Mouse (Mus musculus) embryo, embryonic 11.5 days (tissue): ENCODE measurements around the gene Slc25a21.
A peak's percentile ranks its signal among the peaks of the same experiment; 100 is the strongest.

Experiments
- DNase-seq: peaks from one replicate; pipeline ENCODE4 v3.0.0-alpha.2; 2012; ENCODE audit warnings: low read depth, low spot score

Gene Slc25a21

DNA sequence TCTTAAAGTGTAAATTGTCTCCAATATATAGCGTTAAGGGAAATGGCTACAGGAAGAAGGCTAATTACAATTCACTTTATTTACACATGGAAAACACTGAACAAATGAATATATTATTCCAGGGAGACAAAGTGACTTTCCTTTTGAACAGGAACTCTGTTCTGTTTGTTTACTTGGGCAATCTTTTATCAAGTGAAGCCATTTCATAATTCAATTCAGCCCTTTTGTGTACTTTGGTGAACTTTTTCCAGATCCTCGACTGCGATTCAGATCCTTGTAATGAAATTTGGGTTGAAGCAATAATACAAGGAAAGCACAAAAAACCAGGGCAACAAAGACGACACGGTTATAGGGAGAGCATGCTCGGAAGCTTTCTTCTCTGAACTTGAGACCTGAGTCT, 423.3 kb downstream of the Slc25a21 start:
- DNase-seq, result no peak

DNA sequence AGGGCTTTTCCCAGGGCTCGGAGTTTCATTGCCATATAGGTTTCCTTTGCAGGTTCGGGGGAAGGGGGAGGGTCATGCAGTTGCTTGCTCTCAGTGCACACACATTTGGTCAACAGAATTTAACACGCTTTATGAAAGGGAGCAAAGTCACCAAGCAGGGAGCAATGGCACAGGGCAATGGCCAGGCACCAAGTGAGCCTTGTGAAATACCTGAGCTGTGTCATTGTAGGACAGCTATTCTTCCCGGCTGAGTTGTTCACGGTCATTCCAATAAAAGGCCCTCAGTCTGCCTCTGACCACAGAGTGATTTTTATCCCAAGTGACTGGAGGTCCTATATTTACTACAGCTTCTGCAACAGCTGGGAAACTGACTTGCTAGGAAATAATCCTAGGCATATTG, 427.9 kb downstream of the Slc25a21 start:
- no peak for DNase-seq

DNA sequence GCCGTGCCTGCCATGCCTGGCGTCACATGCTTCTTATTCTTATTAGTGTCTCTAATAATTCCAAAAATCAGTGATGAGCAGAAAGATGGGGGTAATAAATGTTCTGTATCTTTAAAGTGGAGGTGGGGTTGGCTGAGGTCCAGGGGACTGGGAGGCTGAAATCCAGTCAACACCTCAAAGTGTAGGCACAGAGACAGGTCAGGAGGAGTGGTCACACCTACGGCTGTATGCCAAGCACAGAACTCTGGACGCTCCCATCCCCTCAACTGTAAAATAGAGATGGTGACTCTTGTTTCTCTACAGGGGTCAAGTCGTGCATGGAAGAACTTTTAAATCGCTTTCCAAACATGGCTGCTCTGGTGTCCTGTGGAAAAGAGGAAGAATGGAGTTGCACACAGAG, 429.8 kb downstream of the Slc25a21 start:
- DNase-seq, result no peak

DNA sequence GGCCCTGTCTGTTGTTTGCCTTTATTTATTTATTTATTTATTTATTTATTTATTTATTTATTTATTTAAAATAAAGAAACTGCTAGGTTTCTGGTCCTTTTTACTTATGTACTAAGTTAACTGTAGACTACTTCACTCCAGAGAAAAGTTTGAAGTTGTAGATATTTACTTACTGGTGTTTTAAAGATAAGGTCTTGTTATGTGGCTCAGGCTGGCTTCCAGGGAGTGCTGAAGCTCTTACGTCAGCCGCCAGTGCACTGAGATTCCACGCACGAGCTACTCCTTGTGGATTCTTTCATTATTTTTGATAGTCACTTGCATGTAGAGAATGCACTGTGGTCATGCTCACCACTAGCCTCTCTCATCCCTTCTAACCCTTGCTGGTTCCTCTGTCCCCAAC, 460.2 kb downstream of the Slc25a21 start:
- no peak for DNase-seq

DNA sequence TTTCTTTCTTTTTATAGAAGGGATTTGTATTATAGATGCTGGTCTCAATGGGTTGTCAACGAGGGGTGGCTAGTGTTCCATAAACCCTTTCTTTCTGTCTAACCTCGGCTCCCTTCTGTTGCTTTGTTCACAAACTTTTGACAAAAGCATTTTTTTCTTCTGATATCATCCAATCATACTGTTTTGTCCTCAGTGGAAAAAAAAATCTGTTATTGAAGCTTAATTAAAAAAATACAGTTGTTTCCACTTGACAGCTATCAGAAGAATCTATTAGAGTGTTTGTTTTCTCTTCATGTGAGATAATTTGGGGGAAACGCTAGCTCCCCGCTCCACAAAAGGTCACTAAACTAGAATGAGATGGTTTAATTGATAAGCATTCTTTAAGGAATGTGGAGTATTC, 469.6 kb downstream of the Slc25a21 start:
- DNase-seq, result no peak

DNA sequence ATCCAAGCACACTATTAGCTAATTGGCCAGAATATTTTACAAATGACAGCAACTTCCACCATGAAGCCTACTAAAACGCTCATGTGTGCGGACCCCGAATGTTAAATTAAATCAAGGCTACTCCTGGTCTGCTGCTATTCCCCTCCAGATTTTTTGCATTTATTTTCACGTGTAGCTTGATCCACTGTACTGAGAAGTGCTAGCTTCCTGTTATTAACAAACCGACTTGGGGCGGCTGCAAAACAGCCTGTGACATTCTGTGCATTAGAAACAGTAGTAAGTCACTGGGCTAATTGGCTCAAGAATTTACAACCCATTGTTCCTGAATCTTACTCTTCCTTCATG, 478.6 kb downstream of the Slc25a21 start:
- no peak for DNase-seq

DNA sequence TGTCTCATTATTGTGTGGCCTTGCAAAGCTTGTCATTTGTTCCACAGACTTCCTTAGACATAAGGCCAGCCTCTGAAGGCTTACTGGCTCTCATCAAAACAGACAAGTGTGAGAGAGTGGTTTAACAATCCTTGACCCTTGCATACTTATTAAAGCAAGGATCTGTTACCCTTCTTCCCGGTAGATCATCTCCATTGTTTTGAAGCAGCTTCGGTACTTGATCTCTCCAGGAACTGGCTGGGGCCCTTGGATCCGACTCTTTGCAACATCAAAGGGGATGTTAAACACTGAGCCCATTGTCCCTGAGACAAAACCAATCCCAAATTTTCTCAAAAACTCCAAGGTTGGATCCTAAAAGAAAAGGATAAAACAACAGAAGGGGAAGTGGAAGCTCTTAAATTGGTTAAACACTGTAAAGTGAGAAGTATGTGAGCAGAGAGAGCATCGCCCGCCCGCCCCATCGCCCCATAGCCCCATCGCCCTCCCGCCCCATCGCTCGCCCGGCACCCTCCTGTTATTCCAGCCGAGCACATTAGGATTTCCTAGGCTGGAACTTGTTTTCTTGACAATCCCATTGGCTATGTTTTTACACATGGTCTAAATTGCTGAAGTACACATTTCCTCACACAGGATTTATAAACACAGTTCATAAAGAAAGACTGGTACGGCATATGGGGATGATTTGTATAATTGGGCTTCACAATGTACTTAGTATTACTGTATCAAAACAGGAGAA, 479.1 kb downstream of the Slc25a21 start:
- DNase-seq, result no peak

DNA sequence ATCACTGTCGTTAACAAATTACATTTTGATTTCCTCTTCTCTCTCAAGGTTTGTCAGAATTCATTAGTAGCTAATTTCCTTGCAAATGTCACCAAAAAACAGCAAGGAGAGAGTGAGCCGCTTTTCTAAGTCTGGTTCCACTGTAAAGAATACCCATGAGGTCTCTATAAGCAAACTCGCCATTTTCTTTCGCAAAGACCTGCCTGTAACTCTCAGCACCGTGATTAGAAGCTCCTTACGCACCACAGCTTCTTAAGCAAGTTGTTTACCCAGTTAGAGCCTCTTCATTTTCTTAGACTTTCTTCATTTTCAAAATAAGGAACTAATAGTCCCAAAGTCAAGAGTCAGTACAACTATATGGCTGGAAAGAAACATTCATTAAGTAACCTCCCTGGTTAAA, 496.3 kb downstream of the Slc25a21 start:
- no peak for DNase-seq

DNA sequence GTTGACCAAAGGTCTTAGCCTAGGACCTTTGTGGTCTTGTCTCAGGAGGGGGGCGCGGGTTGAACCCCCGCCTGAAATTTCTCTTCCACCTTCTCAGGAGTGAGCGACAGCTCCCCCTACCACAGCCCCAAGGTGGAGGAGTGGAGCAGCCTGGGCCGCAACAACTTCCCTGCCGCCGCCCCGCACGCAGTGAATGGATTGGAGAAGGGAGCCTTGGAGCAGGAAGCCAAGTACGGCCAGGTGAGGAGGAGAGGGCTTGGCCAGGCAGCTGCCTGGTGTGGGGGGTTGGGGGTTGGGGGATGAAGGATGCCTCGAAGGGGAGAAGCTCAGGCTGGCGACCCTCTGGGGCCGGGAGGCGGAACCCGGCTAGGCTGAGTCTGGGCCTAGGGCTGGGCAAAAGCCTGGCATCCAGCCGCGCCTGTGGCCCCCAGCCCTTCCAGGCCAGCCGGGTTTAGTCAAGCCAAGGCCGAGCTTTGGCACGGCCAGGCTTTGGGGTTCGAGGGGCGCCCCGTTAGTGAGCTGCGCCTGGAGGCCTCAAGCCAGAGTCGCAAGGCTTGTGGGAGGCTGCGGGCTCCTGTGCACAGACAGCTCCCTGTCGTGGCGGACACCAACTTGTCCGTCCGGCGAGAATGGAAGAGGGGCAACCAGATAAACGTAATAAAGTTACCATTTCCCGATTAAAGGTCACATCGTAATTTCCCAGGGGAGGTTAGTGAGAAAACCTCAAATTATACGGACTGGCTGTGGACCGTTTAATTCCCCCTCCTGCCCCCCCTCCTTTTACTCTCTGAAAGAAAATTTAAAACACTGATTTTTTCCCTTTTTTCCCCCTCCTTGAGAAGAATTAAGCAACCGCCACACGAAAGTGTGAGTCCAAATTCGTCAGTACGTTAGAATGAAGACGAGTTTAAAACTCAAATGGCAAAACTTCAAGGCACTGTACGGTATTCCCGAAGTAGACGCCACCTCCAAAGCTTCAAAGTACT, 497.1 kb downstream of the Slc25a21 start:
- no peak for DNase-seq

DNA sequence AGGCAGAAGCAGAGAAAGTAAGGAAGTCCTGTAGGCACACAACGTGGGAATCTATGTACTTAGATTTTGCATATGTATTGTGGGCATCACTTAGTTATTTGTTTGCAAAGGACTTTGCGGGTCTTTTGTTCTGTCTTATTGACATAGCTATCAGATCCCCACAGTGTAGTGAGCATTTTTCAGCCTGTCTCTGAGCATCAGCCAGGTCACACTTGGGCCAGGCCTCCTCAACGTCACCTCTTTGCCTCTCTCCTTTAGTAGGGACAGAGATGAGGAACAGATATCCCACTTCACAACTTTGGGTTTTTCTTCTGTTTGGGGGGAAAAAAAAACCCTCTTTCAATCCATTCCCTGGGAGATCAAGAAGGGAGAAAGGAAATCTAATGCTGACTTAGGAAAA, 497.9 kb downstream of the Slc25a21 start:
- DNase-seq, result no peak

DNA sequence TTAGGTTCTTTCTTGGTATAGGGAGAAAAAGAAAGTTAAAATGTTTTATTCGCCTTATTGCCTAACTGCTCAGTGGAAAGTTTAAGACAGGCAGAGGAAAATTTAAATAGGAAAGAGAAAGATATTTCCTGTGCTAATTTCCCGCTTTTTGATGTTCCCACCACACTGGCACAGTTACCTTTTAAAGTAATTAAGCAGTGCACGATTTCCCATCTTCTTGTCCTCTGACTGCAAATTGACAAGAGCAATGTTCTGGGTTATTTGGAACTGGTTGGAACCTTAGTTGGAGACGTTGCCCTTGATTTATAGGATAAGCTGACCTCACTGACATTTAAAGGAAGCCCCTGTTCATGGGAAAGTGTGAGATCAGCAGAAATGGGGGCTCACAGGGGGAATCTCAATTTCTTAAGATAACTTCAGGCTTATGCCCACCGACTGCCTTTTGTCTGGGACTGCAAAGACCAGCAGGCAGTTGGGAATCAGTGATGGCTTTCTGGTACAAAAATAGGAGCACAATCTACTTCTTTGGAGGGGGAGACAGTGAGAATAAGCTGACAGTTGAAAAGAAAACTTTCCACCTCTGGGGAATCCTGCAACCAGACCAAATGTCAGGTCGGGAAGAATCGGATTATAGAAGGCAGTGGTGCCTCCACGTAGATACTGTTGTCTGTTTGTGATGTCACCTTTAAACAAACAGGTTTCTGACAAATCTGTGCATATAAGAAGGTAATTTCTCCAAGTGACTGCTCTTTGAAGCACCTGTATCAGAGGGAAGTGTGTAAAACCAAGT, 498.9 kb downstream of the Slc25a21 start:
- no peak for DNase-seq

DNA sequence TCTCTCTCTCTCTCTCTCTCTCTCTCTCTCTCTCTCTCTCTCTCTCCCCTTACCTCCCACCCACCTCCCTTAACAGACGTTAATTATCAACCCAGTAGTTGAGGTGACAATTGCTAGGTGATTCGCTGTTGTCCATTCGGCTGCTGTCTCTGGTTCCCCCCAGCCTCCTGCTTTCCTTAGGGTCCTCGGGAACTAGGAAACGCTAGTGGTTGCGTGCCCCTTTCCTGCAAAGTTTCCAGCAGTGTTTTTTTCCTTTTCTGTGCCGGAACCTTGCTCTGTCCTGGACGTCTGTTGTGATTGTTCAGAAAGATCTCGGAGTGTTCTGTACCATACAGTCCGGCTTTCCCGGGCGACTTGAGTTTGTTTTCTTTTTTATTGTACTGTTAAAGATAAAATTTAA, 499.5 kb downstream of the Slc25a21 start:
- DNase-seq, result no peak

DNA sequence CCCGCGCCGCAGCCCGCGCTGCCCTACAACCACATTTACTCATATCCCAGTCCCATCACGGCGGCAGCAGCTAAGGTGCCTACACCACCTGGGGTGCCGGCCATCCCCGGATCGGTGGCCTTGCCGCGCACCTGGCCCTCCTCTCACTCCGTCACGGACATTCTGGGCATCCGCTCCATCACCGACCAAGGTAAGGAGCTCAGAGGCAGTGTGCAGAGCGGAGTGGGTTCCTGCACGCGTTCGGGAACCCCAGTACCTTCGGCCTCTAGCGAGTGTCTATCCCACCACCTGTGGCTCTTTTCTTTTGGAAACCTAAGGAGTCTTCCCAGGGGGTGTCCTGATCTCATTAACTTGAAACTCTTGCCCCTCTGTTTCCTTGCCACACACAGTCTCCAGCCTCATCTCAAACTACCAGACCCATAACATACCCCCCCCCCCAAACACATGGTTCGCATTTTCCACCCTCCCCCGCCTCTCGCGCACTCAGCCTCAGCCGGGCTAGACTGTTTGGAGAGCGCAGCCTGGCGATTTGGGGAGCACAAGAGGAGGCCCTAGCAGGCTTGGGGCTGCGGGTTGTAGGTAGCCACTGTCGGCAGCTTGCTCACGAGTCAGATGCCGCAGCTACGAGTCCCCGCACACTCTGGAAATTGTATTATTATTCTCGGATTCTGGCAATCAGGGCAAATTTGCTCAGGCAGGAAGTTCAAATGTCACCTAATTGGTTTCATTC, 500.1 kb downstream of the Slc25a21 start:
- DNase-seq, result no peak

DNA sequence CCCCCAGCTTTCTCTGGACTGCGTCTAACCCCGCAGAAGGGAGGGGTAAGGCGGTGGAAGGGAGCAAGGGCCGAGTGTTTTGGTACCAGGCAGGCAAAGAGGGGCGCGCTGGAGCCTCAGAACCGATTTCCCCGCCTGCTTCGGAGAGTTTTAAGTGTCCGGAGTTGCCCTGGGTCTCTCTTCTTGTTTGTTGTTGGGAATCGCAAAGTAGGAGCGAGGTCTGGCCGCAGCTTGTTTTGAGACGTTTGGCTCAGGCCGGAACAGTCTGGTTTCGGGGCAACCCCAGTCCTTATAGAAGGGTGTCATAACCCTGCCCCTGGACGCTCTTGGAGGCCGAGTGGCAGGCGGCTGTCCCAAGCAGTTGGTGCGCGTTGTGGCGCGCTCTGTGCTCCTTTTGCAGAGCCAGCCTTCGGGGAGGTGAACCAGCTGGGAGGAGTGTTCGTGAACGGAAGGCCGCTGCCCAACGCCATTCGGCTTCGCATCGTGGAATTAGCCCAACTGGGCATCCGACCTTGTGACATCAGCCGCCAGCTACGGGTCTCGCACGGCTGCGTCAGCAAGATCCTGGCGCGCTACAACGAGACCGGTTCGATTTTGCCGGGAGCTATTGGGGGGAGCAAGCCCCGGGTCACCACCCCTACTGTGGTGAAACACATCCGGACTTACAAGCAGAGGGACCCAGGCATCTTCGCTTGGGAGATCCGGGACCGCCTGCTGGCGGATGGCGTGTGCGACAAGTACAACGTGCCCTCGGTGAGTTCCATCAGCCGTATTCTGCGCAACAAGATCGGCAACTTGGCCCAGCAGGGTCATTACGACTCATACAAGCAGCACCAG, 500.9 kb downstream of the Slc25a21 start:
- no peak for DNase-seq

DNA sequence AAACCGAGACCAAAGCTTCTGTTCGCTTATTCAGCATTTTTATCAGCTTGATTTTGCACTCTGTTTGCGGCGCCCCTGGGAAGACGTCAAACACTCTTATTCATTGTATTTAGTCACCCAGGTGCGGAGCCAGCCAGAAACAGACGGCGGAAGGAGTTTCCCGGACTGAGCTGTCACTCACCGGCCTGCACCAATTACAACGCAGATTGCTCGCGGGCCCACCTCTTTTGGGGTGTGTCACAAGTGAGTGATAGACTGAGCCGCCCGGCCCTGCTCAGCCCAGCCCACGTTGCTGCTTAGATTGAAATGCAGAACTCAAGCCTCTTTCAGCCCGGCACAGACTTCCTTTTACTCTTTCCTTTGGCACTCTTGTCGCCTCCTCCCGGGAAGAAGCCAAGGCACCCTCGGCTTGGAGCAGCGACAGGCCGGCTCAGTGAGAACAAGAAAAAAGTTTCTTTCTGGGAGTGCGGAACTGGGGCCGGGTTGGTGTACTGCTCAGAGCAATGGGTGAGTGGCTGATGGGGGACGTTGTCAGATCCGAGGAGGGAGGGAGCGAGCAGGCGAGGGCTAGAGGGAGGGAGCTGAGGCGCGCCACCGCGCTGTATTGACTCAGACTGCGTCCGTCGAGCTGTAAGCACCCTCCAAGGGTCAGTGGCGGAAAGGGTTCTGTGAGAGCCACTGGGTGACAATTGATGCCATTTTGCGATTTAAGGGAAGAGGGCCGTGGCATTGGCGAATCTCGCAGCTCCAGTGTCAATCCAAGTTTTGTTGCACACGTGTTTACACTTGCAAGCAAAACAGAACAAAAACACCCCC, 501.7 kb downstream of the Slc25a21 start:
- peak; percentile 75 for DNase-seq

DNA sequence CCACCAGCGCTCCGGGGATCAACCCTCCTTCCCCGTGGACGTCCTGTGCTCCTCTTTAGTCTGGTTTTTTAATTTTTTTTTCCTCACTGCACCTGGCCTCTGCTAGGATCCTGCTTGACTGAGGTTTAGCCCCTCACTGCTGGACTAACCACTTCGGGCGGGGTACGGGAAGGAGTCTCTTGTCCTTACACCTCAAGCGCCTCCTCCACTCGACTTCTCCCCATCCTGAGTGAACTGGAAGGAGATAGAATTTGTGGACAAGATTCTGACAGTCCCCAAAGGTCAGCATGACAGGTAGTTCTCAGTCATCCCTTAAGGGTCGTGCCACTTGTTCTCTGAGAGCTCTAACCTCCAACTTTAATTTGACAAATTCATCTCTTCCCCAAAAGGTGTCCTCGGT, 502.3 kb downstream of the Slc25a21 start:
- no peak for DNase-seq

DNA sequence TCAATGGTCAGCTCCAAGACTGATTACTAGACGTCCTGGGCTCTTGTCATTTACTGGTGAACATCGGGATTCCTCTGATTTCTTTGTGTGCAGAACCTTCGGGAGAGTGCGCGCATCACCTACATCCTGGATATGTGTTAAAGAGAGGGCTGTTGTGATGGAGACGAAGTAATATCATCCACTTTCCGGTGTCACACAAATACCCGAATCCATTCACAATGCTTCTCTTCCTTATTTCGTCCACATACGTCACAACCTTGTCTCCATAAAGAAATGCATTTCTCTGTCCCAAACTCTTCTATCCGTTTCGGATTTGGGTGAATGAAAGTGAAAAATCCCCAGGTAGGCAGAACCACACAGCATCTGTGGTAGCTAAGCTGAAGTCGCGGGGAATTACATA, 502.9 kb downstream of the Slc25a21 start:
- DNase-seq, result no peak

DNA sequence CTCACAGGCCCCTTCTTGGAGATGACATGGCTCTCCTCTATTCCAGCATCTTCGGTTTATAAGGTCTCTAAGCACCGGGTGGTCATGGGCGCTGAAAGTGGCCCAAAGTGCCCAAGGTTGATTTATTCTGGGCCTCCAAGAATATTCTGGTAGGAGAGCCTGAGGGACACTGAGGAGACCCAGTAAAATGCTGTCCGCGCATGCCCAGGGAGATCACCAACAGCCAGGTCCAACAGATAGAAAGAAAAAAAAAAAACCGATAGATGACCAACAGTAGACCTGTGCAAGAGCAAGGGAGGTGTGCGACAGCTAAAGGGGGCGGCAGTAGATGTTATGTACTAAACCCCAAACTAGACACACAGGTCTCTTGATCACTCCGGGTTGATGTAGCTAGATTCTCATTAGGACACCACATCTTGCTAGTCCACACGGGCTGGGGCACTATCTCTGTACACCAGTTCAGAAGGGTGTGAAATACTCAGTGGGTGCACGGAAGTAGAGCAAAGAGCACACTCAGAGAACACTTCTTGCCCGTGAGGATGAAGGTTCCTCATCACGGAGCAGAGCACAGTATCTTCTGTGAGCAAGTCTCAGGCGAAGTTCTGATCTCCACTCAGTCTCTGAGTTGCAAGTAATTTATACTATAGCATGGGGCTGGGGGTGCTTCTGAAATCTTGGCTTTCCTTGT, 503.7 kb downstream of the Slc25a21 start:
- no peak for DNase-seq

DNA sequence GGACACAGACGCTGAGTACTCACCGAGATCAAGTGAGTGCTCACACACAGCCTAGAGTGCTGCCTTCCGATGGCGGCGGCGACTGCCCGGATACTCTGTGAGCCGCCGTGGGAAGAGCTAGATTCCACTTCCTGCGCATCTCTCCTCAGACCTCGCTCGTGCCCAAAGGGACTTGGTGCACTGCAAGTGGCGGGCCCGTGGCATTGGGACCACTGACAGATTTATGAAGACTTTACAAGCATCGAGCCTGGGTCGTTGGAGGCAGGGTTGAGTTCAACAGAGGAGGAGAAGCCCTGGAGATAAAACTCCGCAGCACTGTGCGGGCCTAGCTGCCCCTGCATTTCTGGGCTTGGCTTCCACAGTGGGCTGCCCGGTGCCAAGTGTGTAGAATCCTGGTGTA, 504.7 kb downstream of the Slc25a21 start:
- DNase-seq, result no peak
